In the genomic region with DNA sequence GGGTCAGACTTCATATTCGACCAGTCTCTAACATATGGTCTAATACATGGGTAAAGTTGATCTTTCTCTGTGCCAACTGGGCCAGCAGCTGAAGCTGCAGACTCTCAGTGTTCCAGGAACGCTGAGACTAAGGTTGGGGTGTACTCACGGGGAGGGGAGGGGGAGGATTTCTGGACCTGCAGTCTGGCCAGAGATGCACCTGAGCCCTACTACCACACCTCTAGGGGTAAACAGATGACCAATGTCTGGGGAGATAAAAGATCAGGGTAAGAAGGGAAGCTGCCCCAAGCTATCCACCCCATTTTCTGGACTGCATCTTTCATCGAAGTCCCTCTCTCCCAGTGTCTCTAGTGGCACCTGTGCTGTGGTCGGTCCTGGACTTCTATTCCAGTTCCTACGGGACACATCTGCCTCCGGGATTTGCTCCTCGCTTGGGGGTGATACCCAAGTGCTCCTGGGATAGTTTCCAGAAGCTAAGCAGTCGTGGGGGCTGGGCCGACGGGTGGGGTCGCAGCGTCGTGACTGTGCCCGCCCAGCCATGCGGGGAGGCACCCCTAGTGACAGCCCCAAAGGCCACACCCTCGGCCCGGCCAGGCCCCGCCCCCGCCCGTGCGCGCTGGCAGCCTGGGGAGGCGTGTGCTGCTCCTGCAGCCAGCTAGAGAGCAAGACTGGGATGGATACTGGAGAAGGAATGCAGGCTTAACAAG, we compare ENCODE assay signal across 8 mouse cellular contexts. TPM values are rescaled to one million over a fixed set of nuclear protein-coding genes. Genes with fewer than 3 reads are reported as not detected.
DNase-seq lines count a peak whose midpoint lies in the region; ATAC-seq and TF ChIP-seq lines count a peak whose summit lies in the region.

A gene (plus strand): TSS at position 650 of the 707 bp plus-strand sequence.

- TF ChIP-seq CTCF in liver, embryonic 14.5 days (IDR thresholded peaks at IDR 0.05; ENCODE audit: low read depth), result no peak

- peaks cover 43% of the 10 kb centered on the region for H3K27me3 ChIP-seq in embryonic facial prominence, embryonic 10.5 days (replicated peaks; ENCODE audit: low read depth, poor library complexity, severe bottlenecking)
- H3K27me3 ChIP-seq in heart, embryonic 11.5 days (ENCODE audit: control insufficient read depth, insufficient read depth, low read length), result no peaks in the 10 kb centered on the region
- no peaks in the 10 kb centered on the region; the same call in 1 of the 2 replicates for H3K27me3 ChIP-seq in liver, embryonic 14.5 days (ENCODE audit: control insufficient read depth, insufficient read depth, low read length)

- peak within 1 kb of the TSS; percentile 76 for H3K4me2 ChIP-seq in heart, embryonic 11.5 days
- peak within 1 kb of the TSS; percentile 18; the same call in 1 of the 2 replicates for H3K4me2 ChIP-seq in liver, embryonic 14.5 days (ENCODE audit: low read depth)

- no peaks in the 10 kb centered on the region for H3K9me3 ChIP-seq in embryonic facial prominence, embryonic 10.5 days
- H3K9me3 ChIP-seq in heart, embryonic 11.5 days (replicated peaks; ENCODE audit: control insufficient read depth, low read length), result no peaks in the 10 kb centered on the region
- no peaks in the 10 kb centered on the region for H3K9me3 ChIP-seq in liver, embryonic 14.5 days (ENCODE audit: control insufficient read depth, low read length)

- peak; percentile 81 for ATAC-seq in heart, embryonic 11.5 days (replicated peaks; ENCODE audit: insufficient number of reproducible peaks, low FRiP score, low TSS enrichment)
- ATAC-seq in liver, embryonic 14.5 days (ENCODE audit: insufficient read depth), result no peak

- TF ChIP-seq EP300 in liver, embryonic 14.5 days (IDR thresholded peaks at IDR 0.05; ENCODE audit: low read depth), result no peak

- peak within 1 kb of the TSS; percentile 58 for H3K9ac ChIP-seq in heart, embryonic 11.5 days (ENCODE audit: low read depth, low read length)
- H3K9ac ChIP-seq in liver, embryonic 14.5 days (replicated peaks), result no peak within 1 kb of the TSS

- H3K4me1 ChIP-seq in embryonic facial prominence, embryonic 10.5 days, result peaks cover 16% of the 10 kb centered on the region
- no peaks in the 10 kb centered on the region for H3K4me1 ChIP-seq in heart, embryonic 11.5 days (ENCODE audit: control insufficient read depth, insufficient read depth, low read length)
- no peaks in the 10 kb centered on the region for H3K4me1 ChIP-seq in liver, embryonic 14.5 days (replicated peaks; ENCODE audit: control insufficient read depth in 2 of 2, insufficient read depth in 2 of 2, low read length in 1 of 2)

- peak within 1 kb of the TSS; percentile 62 for H3K4me3 ChIP-seq in embryonic facial prominence, embryonic 10.5 days
- peak within 1 kb of the TSS; percentile 49 for H3K4me3 ChIP-seq in heart, embryonic 11.5 days (ENCODE audit: low read depth, low read length)
- H3K4me3 ChIP-seq in liver, embryonic 14.5 days (ENCODE audit: insufficient read depth in 1 of 2, low read depth in 2 of 2, low read length in 2 of 2), result peak within 1 kb of the TSS in 1 of 2 experiments; percentile 6; a peak in 1 of 4 replicates

- H3K36me3 ChIP-seq in embryonic facial prominence, embryonic 10.5 days (replicated peaks), result no peaks in the 10 kb centered on the region
- H3K36me3 ChIP-seq in heart, embryonic 11.5 days (ENCODE audit: control insufficient read depth, insufficient read depth, low read length), result no peaks in the 10 kb centered on the region
- no peaks in the 10 kb centered on the region for H3K36me3 ChIP-seq in liver, embryonic 14.5 days (replicated peaks; ENCODE audit: control insufficient read depth, insufficient read depth, low read depth)

- peak; percentile 23 for DNase-seq in urinary bladder, postnatal 14 days (ENCODE audit: low spot score)
- DNase-seq in urinary bladder, postnatal 25 days (ENCODE audit: low spot score), result no peak
- peak; percentile 80 for DNase-seq in embryonic facial prominence, embryonic 10.5 days (ENCODE audit: low spot score)
- DNase-seq in kidney, postnatal 36 days, result peak; percentile 4 to 23
- no peak for DNase-seq in liver, embryonic 14.5 days (ENCODE audit: low read depth in 3 of 3, low spot score in 3 of 3)
- peak; percentile 68 to 76 for DNase-seq in right cerebral cortex, adult 2 months (ENCODE audit: low spot score in 2 of 2)
- no peak for DNase-seq in T-cell, adult 2 months (ENCODE audit: low spot score)

- no peak within 1 kb of the TSS for H3K27ac ChIP-seq in embryonic facial prominence, embryonic 10.5 days (replicated peaks)
- H3K27ac ChIP-seq in heart, embryonic 11.5 days (ENCODE audit: low read depth, low read length), result no peak within 1 kb of the TSS
- H3K27ac ChIP-seq in liver, embryonic 14.5 days, result no peak within 1 kb of the TSS

- 5% methylated on average over 24 of the region's 24 CpGs for WGBS in embryonic facial prominence, embryonic 10.5 days
- WGBS in heart, embryonic 11.5 days (ENCODE audit: insufficient replicate concordance), result 6% methylated on average over 24 of the region's 24 CpGs
- WGBS in liver, embryonic 14.5 days (ENCODE audit: insufficient replicate concordance), result 6% methylated on average over 24 of the region's 24 CpGs

RNA-seq across cellular contexts. Expression of the gene that starts here (rescaled TPM):
- polyA plus RNA-seq in embryonic facial prominence, embryonic 10.5 days (2016; fragmentation: Nextera tagmentation; extraction: Ambion mirVana), result 0.05 TPM in 1 of 2 replicates, not detected in the other
- polyA plus RNA-seq in heart, embryonic 11.5 days (2014; fragmentation: Nextera tagmentation; extraction: Ambion mirVana), result 1.8 and 2.2 TPM in 2 replicates
- 0.01 TPM in 1 of 2 replicates, not detected in the other for polyA plus RNA-seq in liver, embryonic 14.5 days (2012; rRNA removed)
- polyA plus RNA-seq in liver, embryonic 14.5 days (2014; fragmentation: Nextera tagmentation; extraction: Ambion mirVana), result 0.04 TPM in 1 of 2 replicates, not detected in the other

Comparison
In these comparisons a context has a peak if more than half of its experiments do, and no peak if none do; other contexts are left out.
1. DNase-seq: peak in urinary bladder, postnatal 14 days (single experiment), kidney, postnatal 36 days (2 of 2) and right cerebral cortex, adult 2 months (2 of 2); none in urinary bladder, postnatal 25 days (single experiment), liver, embryonic 14.5 days (0 of 3) and T-cell, adult 2 months (single experiment).
2. Peak in DNase-seq and H3K4me3 ChIP-seq in embryonic facial prominence, embryonic 10.5 days; RNA of the gene not detected or under 1 TPM.